Mouse (Mus musculus) spleen, postnatal 10 days (tissue): ENCODE results near the gene Cep78.

ENCODE experiments used
- DNase-seq, 2 experiments: peaks; one replicate each; pipeline ENCODE4 v3.0.0; 2021 to 2022; ENCODE audit warnings: low spot score in 2 of 2

The Cep78 gene

GRCm38 (mm10) chr19:15973365-15973764, 11.4 kb downstream of the Cep78 start:
- DNase-seq: no peak

GRCm38 (mm10) chr19:15965082-15965481, 19.7 kb downstream of the Cep78 start:
- peak; percentile 10 to 37 for DNase-seq

- peak in 1 of 2 experiments; percentile 32 for DNase-seq
Observed at GRCm38 (mm10) chr19:15964533-15964932, 20.3 kb downstream of the Cep78 start.

- DNase-seq: no peak
Observed at GRCm38 (mm10) chr19:15963011-15963695, 21.6 kb downstream of the Cep78 start.

- no peak for DNase-seq
Observed at GRCm38 (mm10) chr19:15962313-15962712, 22.5 kb downstream of the Cep78 start.

GRCm38 (mm10) chr19:15950225-15950624, 34.6 kb downstream of the Cep78 start:
- DNase-seq: no peak

GRCm38 (mm10) chr19:15948867-15949266, 35.9 kb downstream of the Cep78 start:
- DNase-seq: no peak

- no peak for DNase-seq
Observed at GRCm38 (mm10) chr19:15948426-15948825, 36.4 kb downstream of the Cep78 start.

- no peak for DNase-seq
Observed at GRCm38 (mm10) chr19:15947237-15947636, 37.6 kb downstream of the Cep78 start, which contains the start of gene Psat1. Gene Psat1 (minus strand): TSS chr19:15947337.

- no peak for DNase-seq
Observed at GRCm38 (mm10) chr19:15946663-15947062, 38.1 kb downstream of the Cep78 start.

- no peak for DNase-seq
Observed at GRCm38 (mm10) chr19:15943117-15943423, 41.7 kb downstream of the Cep78 start.

- no peak for DNase-seq
Observed at GRCm38 (mm10) chr19:15942421-15943116, 42.2 kb downstream of the Cep78 start.

GRCm38 (mm10) chr19:15941399-15941798, 43.4 kb downstream of the Cep78 start:
- DNase-seq: no peak

GRCm38 (mm10) chr19:15925719-15926045, 59.1 kb downstream of the Cep78 start:
- DNase-seq: peak in 1 of 2 experiments; percentile 25

GRCm38 (mm10) chr19:15924866-15925718, 59.7 kb downstream of the Cep78 start:
- DNase-seq: peak; percentile 73 to 83

- DNase-seq: peak; percentile 52 to 61
Observed at GRCm38 (mm10) chr19:15924181-15924865, 60.5 kb downstream of the Cep78 start.

- peak; percentile 28 to 38 for DNase-seq
Observed at GRCm38 (mm10) chr19:15923426-15923825, 61.4 kb downstream of the Cep78 start.

GRCm38 (mm10) chr19:15919336-15919735, 65.5 kb downstream of the Cep78 start:
- DNase-seq: no peak

GRCm38 (mm10) chr19:15918111-15918510, 66.7 kb downstream of the Cep78 start:
- no peak for DNase-seq

- no peak for DNase-seq
Observed at GRCm38 (mm10) chr19:15913249-15913997, 71.4 kb downstream of the Cep78 start.

- no peak for DNase-seq
Observed at GRCm38 (mm10) chr19:15911441-15911840, 73.3 kb downstream of the Cep78 start.
